Mouse (Mus musculus) urinary bladder, postnatal 10 days (tissue): ENCODE results near the gene Ccnq.
"Not testable (repeated sequence)": the region's sequence is repeated elsewhere in the genome, so short reads cannot be mapped to it uniquely, and the experiment has no call there.

Source experiments
- DNase-seq: peaks from one replicate; pipeline ENCODE4 v3.0.0; 2022; ENCODE audit warnings: low spot score

Ccnq gene

DNA sequence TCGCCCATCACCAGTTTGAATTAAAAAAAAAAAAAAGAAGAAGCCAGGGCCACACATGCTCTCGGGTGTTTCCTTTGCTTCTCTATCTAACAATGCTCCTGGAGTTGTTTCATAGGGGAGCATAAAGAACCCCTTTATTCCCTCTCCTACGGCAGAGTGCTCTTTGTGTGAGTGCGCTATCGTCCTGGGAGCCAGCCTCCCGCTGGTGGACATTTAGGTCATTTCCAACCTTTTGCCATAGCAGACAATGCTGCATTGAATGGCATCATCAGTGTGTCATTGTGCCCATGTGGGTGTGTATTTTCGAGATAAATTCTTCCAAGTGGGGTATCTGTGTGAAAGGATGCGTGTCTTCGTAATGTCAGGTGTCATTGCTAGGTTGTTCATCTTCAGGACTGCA is 9.6 kb upstream of the Ccnq start:
- no peak for DNase-seq

- DNase-seq, result no peak
Observed at GRCm38 (mm10) chr11:78755299-78755698, 3.8 kb upstream of the Ccnq start.

DNA sequence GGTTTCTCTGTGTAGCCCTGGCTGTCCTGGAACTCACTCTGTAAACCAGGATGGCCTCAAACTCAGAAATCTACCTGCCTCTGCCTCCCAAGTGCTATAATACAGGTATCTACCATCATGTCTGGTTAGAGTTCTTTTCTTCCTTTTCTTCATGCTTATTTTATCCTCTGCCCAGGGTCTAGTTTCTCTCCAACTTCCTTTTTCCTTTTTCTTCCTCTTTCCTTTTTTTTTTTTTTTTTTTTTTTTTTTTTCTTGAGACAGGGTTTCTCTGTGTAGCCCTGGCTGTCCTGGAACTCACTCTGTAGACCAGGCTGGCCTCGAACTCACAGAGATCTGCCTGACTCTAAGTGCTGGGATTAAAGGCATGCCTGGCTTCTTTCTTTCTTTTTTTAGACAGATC is 2.6 kb upstream of the Ccnq start:
- not testable (repeated sequence) for DNase-seq

DNA sequence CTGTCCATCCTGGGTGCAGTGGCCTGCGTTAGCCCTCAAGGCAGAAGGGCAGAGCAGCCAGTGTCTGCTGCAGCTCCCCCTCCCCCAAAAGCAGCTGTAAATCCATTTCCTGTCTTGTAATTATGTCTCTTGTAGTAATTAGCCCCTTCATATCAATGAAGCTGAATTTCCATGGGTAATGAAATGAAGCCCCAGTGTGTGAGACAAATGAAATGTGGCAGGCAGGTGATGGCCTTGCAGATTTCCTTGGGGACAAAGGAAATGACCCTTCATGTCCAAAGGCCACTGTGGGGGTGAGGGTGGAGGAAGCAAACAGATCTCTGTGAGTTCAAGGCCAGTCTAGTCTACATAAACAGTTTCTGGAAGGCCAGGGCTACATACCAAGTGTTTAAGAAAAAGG is 1.7 kb upstream of the Ccnq start:
- DNase-seq, result no peak

DNA sequence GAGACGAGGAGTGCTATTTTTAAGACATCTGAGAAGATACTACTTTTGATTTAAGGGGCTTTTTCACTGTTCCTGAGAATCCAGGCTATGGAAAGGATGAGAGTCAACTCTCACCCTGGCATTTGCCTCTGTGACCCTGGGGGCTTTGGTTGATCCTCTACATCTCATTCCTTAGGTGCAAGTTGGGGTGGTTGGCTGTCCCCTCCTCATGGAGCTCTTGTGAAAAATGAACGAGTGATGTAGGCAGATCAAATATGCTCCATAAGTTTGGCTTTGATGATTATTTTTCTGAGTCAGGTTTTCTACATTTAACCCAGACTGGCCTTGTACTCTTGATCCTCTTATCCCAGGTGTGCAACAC is 294 bp upstream of the Ccnq start:
- no peak for DNase-seq

GRCm38 (mm10) chr11:78746264-78746663 is 5.3 kb downstream of the Ccnq start:
- DNase-seq, result no peak

GRCm38 (mm10) chr11:78745475-78745874 is 6.1 kb downstream of the Ccnq start:
- no peak for DNase-seq

GRCm38 (mm10) chr11:78742461-78742860 is 9.1 kb downstream of the Ccnq start:
- no peak for DNase-seq

GRCm38 (mm10) chr11:78741958-78742357 is 9.6 kb downstream of the Ccnq start:
- DNase-seq, result no peak

- no peak for DNase-seq
Observed at GRCm38 (mm10) chr11:78739361-78739760, 12.2 kb downstream of the Ccnq start.

- no peak for DNase-seq
Observed at GRCm38 (mm10) chr11:78736877-78737408, 14.6 kb downstream of the Ccnq start.

DNA sequence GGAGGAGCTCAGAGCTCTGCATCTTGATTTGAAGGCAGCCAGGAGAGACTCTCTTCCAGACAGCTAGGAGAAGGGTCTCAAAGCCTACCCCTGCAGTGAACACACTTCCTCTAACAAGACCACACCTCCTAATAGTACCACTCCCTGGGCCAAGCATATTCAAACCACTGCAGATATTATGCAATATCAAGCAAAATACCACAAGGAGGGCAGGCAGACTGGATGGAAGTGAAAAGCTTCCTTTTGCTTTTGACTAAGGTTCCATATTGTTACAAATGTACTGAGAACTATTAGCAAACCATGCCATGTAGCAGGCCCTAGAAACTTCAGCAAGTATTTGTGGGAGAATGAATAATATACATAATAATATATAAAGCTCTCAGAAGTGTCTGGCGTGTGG is 16.4 kb downstream of the Ccnq start:
- no peak for DNase-seq

DNA sequence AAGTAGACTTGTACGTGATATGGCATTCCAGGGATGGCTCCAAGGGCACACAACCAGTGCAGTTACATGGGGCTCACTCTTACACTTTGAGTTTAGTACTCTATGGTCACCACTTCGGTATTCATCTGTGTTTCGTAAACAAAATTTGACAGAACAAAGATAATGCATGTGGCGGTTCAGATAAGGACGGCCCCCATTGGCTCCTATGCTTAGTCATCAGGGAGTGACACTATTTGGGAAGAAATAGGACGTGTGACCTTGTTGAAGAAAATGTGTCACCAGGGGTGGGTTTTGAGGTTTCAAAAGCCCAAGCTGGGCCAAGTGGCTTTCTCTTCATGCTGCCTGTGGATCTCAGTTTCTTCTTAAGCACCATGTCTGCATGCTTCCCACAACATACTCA is 18.9 kb downstream of the Ccnq start:
- DNase-seq, result no peak

DNA sequence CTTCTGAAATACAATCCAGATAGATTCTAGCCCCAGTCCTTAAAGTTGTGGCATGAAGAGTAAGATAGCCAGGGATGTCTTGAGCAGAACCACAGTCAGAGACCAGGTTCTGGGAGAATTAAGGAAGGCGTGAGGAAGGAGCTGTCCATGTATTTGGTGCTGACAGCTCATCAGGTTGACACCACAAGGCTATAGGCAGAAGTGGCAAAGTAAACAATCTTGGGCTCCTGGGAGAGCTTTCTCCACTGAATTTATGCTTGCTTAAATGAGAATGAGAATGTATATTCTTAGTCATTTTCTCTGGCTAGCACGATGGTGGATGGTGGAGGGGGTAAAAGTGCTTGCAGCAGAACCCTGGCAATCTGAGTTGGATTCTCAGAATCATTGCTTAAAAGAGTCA is 20.6 kb downstream of the Ccnq start:
- no peak for DNase-seq

DNA sequence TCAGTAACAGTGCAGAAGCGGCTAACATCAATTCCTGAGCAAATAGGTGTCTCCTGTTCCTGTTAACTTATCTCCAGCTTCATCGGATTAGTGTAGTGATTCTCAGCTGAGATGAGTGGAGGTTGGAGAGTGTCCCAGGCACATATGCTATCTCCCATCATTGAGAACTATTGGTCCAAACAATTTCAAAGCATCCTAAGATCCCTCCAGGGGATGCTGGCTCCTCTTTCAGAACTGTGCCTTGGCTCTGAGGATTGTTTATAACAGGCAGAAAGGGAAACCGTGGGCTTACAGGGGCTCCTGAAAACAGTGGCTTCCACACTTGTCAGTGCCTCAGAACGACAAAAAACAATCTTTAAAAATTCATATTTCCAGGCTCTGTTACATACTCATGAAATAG is 23.5 kb downstream of the Ccnq start:
- no peak for DNase-seq

- no peak for DNase-seq
Observed at GRCm38 (mm10) chr11:78726366-78726765, 25.2 kb downstream of the Ccnq start.

DNA sequence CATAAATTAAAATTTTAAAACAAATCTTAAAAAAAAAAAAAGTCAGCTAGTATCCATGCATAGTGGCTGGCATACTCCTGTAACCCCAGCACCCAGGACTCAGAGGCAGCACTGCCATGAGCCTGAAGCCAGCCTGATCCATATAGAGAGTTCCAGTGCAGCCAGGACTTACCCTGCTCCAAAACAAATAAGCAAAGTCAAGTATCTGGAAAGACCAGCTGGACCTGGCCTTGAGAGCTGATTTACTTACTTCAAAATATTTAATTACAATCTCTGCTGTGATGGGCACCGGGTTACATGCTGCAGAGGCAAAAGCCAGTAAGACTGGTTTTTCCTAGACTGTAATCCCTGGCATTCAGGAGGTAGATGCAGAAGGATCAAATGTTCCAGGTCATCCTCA is 26.7 kb downstream of the Ccnq start:
- no peak for DNase-seq

- DNase-seq, result no peak
Observed at GRCm38 (mm10) chr11:78721419-78721818, 30.1 kb downstream of the Ccnq start.

GRCm38 (mm10) chr11:78717655-78718054 is 33.9 kb downstream of the Ccnq start:
- no peak for DNase-seq

GRCm38 (mm10) chr11:78708642-78709041 is 42.9 kb downstream of the Ccnq start:
- DNase-seq, result no peak

DNA sequence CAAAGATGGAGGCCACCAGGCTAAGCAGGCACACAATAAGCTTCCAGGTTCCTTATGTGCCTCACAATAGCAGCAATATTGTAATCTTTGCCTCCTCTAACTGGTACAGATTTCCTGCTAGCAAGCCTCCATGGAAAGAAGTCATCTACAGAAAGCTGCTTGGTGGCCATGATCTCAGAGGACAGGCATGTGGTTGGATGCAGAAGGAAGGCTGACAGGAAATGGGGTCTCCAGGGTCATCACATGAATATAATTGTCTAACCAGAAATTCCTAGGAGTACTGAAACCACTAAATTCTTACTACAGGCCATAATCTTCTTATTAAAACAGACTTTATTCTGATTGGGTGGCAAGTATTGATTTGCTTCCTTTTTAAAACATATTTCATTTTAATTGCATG is 45.5 kb downstream of the Ccnq start:
- DNase-seq, result no peak

DNA sequence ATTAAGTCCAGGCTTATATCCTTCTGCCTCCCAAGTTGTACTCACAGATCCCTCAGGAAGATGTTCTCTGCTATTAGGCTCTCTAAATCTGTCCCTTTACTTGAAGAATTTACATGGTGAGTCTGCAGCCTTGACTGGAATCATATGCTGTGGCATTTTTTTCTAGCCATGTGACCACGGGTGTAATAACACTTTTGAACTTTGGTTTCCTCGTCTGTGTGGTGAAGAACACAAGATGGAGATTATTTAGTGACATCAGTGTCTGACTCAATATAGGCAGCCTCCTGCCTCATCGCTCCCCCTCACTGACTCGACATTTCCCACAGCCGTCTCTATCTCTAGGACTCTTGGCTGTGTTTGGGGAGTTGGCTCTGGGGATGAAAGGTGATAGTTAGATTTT is 48.4 kb downstream of the Ccnq start:
- no peak for DNase-seq

DNA sequence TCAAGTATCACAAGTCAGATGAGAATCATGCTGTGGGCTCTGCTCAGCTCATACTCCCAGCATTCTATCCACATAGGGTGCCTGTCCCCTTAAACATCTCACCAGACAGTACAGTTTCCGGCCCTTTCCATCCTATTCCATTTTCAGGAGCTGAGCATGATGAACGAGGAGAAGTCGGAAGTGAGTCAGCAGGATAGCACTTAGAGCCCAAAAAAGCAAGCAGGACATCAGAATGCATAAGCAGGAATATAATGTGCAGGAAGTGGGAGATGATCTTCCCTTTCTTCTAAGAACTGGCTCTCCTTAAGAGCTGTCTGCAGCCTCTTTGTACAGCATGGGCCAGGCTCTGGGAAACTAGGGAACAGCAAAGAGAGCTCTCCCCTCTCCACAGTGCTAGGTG is 49.2 kb downstream of the Ccnq start:
- no peak for DNase-seq
